Mouse (Mus musculus) testis, adult 2 months (tissue): ENCODE data around the gene Rps29.

Source experiments
- CTCF ChIP-seq: fragments of 200-500 bp; IDR thresholded peaks from 2 replicates; pipeline ENCODE4 v1.5.1; 2012; ENCODE audit warnings: low read depth, mild to moderate bottlenecking, inconsistent platforms, low read length, moderate library complexity; ENCODE audit not compliant: control insufficient read depth, insufficient read depth, insufficient replicate concordance
- POLR2A ChIP-seq: fragments of 200-500 bp; IDR thresholded peaks from 2 replicates; pipeline ENCODE4 v1.6.1; 2012; ENCODE audit warnings: low read depth, mild to moderate bottlenecking, inconsistent platforms, low read length, moderate library complexity; ENCODE audit not compliant: control insufficient read depth

GRCm38 (mm10) chr12:69143460-69143859, 15.5 kb downstream of the Rps29 start:
- TF ChIP-seq POLR2A (peak; percentile 19; the same call in 1 of the 2 replicates), CTCF (no peak)
